22 mouse cellular contexts compared by ENCODE assay signal in the genomic region with DNA sequence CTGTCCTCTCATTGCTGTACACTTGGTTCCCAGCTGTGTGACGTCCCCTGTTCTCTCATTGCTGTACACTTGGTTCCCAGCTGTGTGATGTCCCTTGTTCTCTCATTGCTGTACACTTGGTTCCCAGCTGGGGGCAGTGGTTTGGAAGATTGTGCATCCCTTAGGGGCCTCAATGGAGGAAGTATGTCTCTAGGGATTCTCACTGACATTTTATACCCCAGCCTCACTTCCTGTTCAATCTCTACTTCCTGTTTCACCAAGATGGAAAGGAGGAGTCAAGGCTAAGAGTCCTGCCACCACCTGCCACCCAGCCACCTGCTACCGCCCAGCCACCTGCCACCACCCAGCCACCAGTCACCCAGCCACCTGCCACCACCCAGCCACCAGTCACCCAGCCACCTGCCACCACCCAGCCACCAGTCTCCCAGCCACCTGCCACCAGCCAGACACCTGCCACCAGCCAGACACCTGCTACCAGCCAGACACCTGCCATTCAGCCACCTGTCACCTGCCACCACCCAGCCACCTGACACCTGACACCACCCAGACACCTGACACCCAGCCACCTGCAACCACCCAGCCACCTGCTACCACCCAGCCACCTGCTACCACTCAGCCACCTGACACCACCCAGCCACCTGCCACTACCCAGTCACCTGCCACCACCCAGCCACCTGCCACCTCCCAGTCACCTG.
DNase-seq lines count a peak whose midpoint lies in the region; ATAC-seq lines count a peak whose summit lies in the region.
"Had no signal": no experiment of that assay in that cellular context is flagged by ENCODE, and none has a peak within 500 bp of the region (broad histone marks: within the 10 kb centered on the region; RNA-seq: fewer than 3 reads in every experiment).

No protein-coding gene starts in this region.

- peaks cover 4% of the 10 kb centered on the region; the same call in 1 of the 2 replicates for H3K9me3 ChIP-seq in kidney, embryonic 14.5 days (ENCODE audit: control insufficient read depth, low read length)
- 0 out of 2 replicates have a peak, but pooled peaks cover 2% of the 10 kb centered on the region for H3K9me3 ChIP-seq in stomach, embryonic 16.5 days (replicated peaks; ENCODE audit: control insufficient read depth, low read length)
- H3K9me3 ChIP-seq: forebrain, embryonic 13.5 days; midbrain, embryonic 15.5 days had no signal

- no peak overlapping the region for H3K4me2 ChIP-seq in kidney, embryonic 14.5 days (replicated peaks; ENCODE audit: low read depth, low read length)
- H3K4me2 ChIP-seq in stomach, embryonic 16.5 days (ENCODE audit: low read depth, low read length): no peak overlapping the region
- H3K4me2 ChIP-seq: forebrain, embryonic 13.5 days; hindbrain, embryonic 12.5 days; kidney, embryonic 15.5 days; limb, embryonic 13.5 days; liver, embryonic 13.5 days; midbrain, embryonic 15.5 days had no signal

- 0 out of 2 replicates have a peak, but pooled peaks have one; percentile 6 for ATAC-seq in kidney, embryonic 14.5 days (ENCODE audit: low FRiP score, low TSS enrichment)
- ATAC-seq in megakaryocyte, adult 5-6 weeks (ENCODE audit: poor library complexity, severe bottlenecking): peak; percentile 45
- peak; percentile 10; the same call in 1 of the 2 replicates for ATAC-seq in stomach, embryonic 16.5 days (ENCODE audit: insufficient read depth, low FRiP score)
- ATAC-seq: forebrain, embryonic 13.5 days; inflammation-experienced regulatory T-cells, adult 6 months; midbrain, embryonic 15.5 days; Patski had no signal

- H3K27me3 ChIP-seq in kidney, embryonic 14.5 days (ENCODE audit: control insufficient read depth, insufficient read depth, low read length): no peaks in the 10 kb centered on the region
- no peaks in the 10 kb centered on the region; the same call in none of the 2 replicates for H3K27me3 ChIP-seq in stomach, embryonic 16.5 days (ENCODE audit: control insufficient read depth, insufficient read depth, low read length)
- H3K27me3 ChIP-seq: forebrain, embryonic 13.5 days; limb, embryonic 13.5 days; midbrain, embryonic 15.5 days; Patski had no signal

- H3K27ac ChIP-seq in kidney, embryonic 14.5 days (ENCODE audit: low read depth, low read length): no peak overlapping the region
- H3K27ac ChIP-seq in stomach, embryonic 16.5 days (ENCODE audit: low read length): no peak overlapping the region
- H3K27ac ChIP-seq: embryonic facial prominence, embryonic 10.5 days; forebrain, embryonic 13.5 days; hindbrain, embryonic 12.5 days; kidney, embryonic 15.5 days; limb, embryonic 13.5 days; liver, embryonic 13.5 days; midbrain, embryonic 15.5 days had no signal

- WGBS in kidney, embryonic 14.5 days: 85% methylated on average over 2 of the region's 2 CpGs
- 85% methylated on average over 2 of the region's 2 CpGs for WGBS in stomach, embryonic 16.5 days

- no peaks in the 10 kb centered on the region for H3K4me1 ChIP-seq in kidney, embryonic 14.5 days (ENCODE audit: control insufficient read depth, insufficient read depth, low read length)
- H3K4me1 ChIP-seq in stomach, embryonic 16.5 days (ENCODE audit: control insufficient read depth, insufficient read depth, low read length): no peaks in the 10 kb centered on the region
- H3K4me1 ChIP-seq: embryonic facial prominence, embryonic 10.5 days; forebrain, embryonic 13.5 days; hindbrain, embryonic 12.5 days; kidney, embryonic 15.5 days; liver, embryonic 13.5 days; midbrain, embryonic 15.5 days had no signal

- DNase-seq in kidney, adult 9 months: no peak
- peak; percentile 16 for DNase-seq in R1 (ENCODE audit: low read depth, low spot score)
- DNase-seq in ovary, postnatal 36 days (ENCODE audit: low spot score): no peak
- no peak for DNase-seq in layer of hippocampus, postnatal 10 days (ENCODE audit: low spot score in 2 of 2)
- DNase-seq: adrenal gland, postnatal 36 days; cerebellum, adult 18-20 months; cerebellum, postnatal 36 days; gastrocnemius, postnatal 10 days; liver, embryonic 13.5 days; right cerebral cortex, postnatal 4 days; thymus, adult 2 months had no signal

- H3K9ac ChIP-seq in kidney, embryonic 14.5 days (ENCODE audit: low read depth, low read length): no peak overlapping the region
- H3K9ac ChIP-seq in stomach, embryonic 16.5 days (ENCODE audit: low read length): no peak overlapping the region
- H3K9ac ChIP-seq: forebrain, embryonic 13.5 days; hindbrain, embryonic 12.5 days; kidney, embryonic 15.5 days; limb, embryonic 13.5 days; liver, embryonic 13.5 days; midbrain, embryonic 15.5 days had no signal

- H3K4me3 ChIP-seq in kidney, embryonic 14.5 days (ENCODE audit: low read length): no peak overlapping the region
- H3K4me3 ChIP-seq in stomach, embryonic 16.5 days (replicated peaks; ENCODE audit: low read length): no peak overlapping the region
- H3K4me3 ChIP-seq: embryonic facial prominence, embryonic 10.5 days; forebrain, embryonic 13.5 days; hindbrain, embryonic 12.5 days; kidney, embryonic 15.5 days; limb, embryonic 13.5 days; liver, embryonic 13.5 days; midbrain, embryonic 15.5 days had no signal

- no peaks in the 10 kb centered on the region for H3K36me3 ChIP-seq in kidney, embryonic 14.5 days (ENCODE audit: control insufficient read depth, insufficient read depth, low read length)
- H3K36me3 ChIP-seq in stomach, embryonic 16.5 days (ENCODE audit: control insufficient read depth, insufficient read depth, low read length): no peaks in the 10 kb centered on the region
- H3K36me3 ChIP-seq: embryonic facial prominence, embryonic 10.5 days; hindbrain, embryonic 12.5 days; kidney, embryonic 15.5 days; limb, embryonic 13.5 days; liver, embryonic 13.5 days; midbrain, embryonic 15.5 days had no signal
